Mouse (Mus musculus) heart, embryonic 16.5 days (tissue): ENCODE measurements around the gene Olfr90. TPM values are rescaled to one million over a fixed set of nuclear protein-coding genes. Genes with fewer than 3 reads are reported as not detected.
"Not testable (repeated sequence)": the region's sequence is repeated elsewhere in the genome, so short reads cannot be mapped to it uniquely, and the experiment has no call there.

Experiments
- ATAC-seq: fragments of 200-750 bp; cut with Nextera tagmentation; replicated peaks from 2 replicates; pipeline ENCODE4 v1.8.0; 2017; ENCODE audit warnings: moderate number of reproducible peaks; ENCODE audit not compliant: insufficient read depth, low FRiP score; ENCODE audit errors: extremely low read depth
- H3K27ac ChIP-seq: fragments of 300-500 bp; sonication (generic); 2 replicates; pipeline ENCODE4 v1.5.1; 2014; ENCODE audit warnings: mild to moderate bottlenecking, low read length, control low read depth, moderate library complexity
- H3K27me3 ChIP-seq: fragments of 300-500 bp; sonication (generic); 2 replicates; pipeline ENCODE4 v1.6.1; 2014; ENCODE audit warnings: low read length, mixed read lengths; ENCODE audit not compliant: control insufficient read depth, insufficient read depth
- H3K36me3 ChIP-seq: fragments of 300-500 bp; sonication (generic); 2 replicates; pipeline ENCODE4 v1.6.1; 2014; ENCODE audit not compliant: control insufficient read depth, insufficient read depth
- H3K4me1 ChIP-seq: fragments of 300-500 bp; sonication (generic); 2 replicates; pipeline ENCODE4 v1.6.1; 2014; ENCODE audit warnings: low read length, mixed read lengths; ENCODE audit not compliant: control insufficient read depth, insufficient read depth
- H3K4me2 ChIP-seq: fragments of 300-500 bp; sonication (generic); 2 replicates; pipeline ENCODE4 v1.6.1; 2014; ENCODE audit warnings: low read depth, mild to moderate bottlenecking, control low read depth, low read length
- H3K4me3 ChIP-seq: fragments of 300-500 bp; sonication (generic); 2 replicates; pipeline ENCODE4 v1.5.1; 2014; ENCODE audit warnings: mild to moderate bottlenecking, control low read depth, low read length
- H3K9ac ChIP-seq: fragments of 300-500 bp; sonication (generic); 2 replicates; pipeline ENCODE4 v1.6.1; 2014; ENCODE audit warnings: low read length, control low read depth
- H3K9me3 ChIP-seq: fragments of 300-500 bp; sonication (generic); replicated peaks from 2 replicates; pipeline ENCODE4 v1.6.1; 2016; ENCODE audit warnings: low read length; ENCODE audit not compliant: control insufficient read depth
- WGBS: fragments of 180-500 bp; shearing (Covaris S2); extraction: QIAGEN DNeasy Blood & Tissue Kit; methylation state at CpG from one replicate; pipeline ENCODE4 v1.1.7; 2014; 5-methylcytosine and 5-hydroxymethylcytosine counted together
- polyA plus RNA-seq: library from polyadenylated mRNA; unstranded; fragments of >200 nt; fragmentation: Nextera tagmentation; extraction: Ambion mirVana; gene quantifications from 2 replicates; pipeline ENCODE4 v1.2.1, GENCODE M21; 2015

Gene Olfr90
- polyA plus RNA-seq, result not detected in 2 replicates

DNA sequence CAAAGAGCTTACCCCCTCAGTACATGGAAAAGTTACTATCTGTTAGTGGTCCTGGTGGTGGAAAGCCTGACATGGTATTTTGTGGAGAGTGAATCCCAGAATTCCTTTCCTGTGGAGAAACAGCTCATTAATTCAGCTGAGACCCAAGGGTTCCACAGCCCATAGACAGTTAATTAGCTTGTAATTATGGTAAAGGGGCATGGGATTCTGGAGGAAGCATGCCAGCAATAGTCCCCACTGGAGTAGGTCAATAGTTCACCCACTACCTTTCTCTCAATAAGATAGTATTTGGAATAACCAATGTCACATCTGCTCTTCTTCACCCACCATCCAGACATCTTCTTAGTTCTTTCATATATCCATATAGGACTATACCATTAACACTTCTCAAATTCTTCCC, at the start of gene Olfr90:
Gene Olfr90 (minus strand): TSS at position 101 of the 400 bp plus-strand sequence.
- Histone ChIP-seq H3K36me3 (no peaks in the 10 kb centered on the region), H3K9ac (no peak within 1 kb of the TSS), H3K4me3 (no peak within 1 kb of the TSS), H3K4me2 (no peak within 1 kb of the TSS), H3K27ac (no peak within 1 kb of the TSS), H3K27me3 (no peaks in the 10 kb centered on the region; the same call in 1 of the 2 replicates), H3K9me3 (no peaks in the 10 kb centered on the region), H3K4me1 (no peaks in the 10 kb centered on the region)
- ATAC-seq, result no peak

DNA sequence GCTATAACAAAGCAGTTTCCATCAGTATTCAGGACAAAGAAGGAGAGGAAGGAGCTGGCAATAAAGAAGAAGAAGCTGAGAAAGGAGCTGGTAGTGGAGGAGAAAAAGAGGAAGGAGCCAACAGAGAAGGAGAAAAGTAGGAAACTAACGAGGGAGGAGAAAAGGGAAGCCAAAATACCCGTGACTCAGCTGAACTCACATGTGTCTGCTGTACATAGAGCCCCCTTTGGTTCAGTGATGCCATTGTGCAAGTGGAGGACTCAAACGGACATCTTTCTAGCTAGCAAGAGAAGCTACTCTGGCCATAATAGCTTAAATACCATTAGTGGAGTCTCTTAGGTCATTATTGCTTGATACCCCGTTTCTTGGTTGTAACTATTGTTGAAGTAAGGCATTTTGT, 43.1 kb upstream of the Olfr90 start:
- H3K4me1 ChIP-seq, H3K36me3 ChIP-seq, H3K9ac ChIP-seq, H3K27ac ChIP-seq, H3K4me2 ChIP-seq, H3K27me3 ChIP-seq, H3K4me3 ChIP-seq, ATAC-seq, H3K9me3 ChIP-seq: not testable (repeated sequence)
- WGBS, result 57% methylated on average over 4 of the region's 4 CpGs

DNA sequence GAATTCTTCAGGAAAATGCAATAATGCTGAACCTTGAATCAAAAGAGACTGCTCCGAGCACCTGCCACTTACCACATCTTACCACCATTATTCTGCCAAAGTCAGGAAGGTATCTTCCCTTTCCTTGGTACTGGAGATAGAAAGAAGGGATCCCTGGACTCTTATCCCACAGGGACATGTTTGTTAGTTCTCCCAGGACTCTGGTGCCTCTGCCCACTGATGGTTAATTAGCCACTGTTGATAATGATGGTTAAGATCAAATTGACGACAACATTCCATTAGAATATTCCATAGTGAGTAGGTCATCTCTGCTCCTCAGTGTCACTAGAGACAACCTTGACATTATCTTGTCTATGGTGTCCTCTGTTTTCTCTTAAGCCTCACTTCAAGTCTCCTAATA, 31.7 kb upstream of the Olfr90 start, which contains the start of gene Olfr92:
Gene Olfr92 (minus strand): TSS at position 101 of the 400 bp plus-strand sequence.
- H3K27me3 ChIP-seq, result no peaks in the 10 kb centered on the region
- no peaks in the 10 kb centered on the region for H3K9me3 ChIP-seq
- H3K4me2 ChIP-seq, result no peak within 1 kb of the TSS
- H3K27ac ChIP-seq, result no peak within 1 kb of the TSS
- ATAC-seq, result no peak
- no peaks in the 10 kb centered on the region for H3K4me1 ChIP-seq
- H3K9ac ChIP-seq, result no peak within 1 kb of the TSS
- 79% methylated on average over 2 of the region's 2 CpGs for WGBS
- H3K4me3 ChIP-seq, result no peak within 1 kb of the TSS
- no peaks in the 10 kb centered on the region for H3K36me3 ChIP-seq

DNA sequence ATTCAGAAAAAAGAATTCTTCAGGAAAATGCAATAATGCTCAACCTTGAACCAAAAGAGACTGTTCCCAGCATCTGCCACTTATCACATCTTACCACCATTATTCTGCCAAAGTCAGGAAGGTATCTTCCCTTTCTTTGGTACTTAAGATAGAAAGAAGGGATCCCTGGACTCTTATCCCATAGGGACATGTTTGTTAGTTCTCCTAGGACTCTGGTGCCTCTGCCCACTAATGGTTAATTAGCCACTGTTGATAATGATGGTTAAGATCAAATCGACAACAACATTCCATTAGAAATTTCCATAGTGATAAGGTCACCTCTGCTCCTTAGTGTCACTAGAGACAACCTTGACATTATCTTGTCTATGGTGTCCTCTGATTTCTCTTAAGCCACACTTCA, 9.9 kb upstream of the Olfr90 start, which contains the start of gene Olfr91:
Gene Olfr91 (minus strand): TSS at position 101 of the 400 bp plus-strand sequence.
- H3K27me3 ChIP-seq, result no peaks in the 10 kb centered on the region
- H3K9me3 ChIP-seq, result no peaks in the 10 kb centered on the region
- H3K4me1 ChIP-seq, result no peaks in the 10 kb centered on the region
- no peak within 1 kb of the TSS for H3K4me3 ChIP-seq
- no peak within 1 kb of the TSS for H3K27ac ChIP-seq
- H3K36me3 ChIP-seq, result no peaks in the 10 kb centered on the region
- 92% methylated on average over 1 of the region's 1 CpGs for WGBS
- H3K4me2 ChIP-seq, result no peak within 1 kb of the TSS
- no peak within 1 kb of the TSS for H3K9ac ChIP-seq
- ATAC-seq, result no peak

DNA sequence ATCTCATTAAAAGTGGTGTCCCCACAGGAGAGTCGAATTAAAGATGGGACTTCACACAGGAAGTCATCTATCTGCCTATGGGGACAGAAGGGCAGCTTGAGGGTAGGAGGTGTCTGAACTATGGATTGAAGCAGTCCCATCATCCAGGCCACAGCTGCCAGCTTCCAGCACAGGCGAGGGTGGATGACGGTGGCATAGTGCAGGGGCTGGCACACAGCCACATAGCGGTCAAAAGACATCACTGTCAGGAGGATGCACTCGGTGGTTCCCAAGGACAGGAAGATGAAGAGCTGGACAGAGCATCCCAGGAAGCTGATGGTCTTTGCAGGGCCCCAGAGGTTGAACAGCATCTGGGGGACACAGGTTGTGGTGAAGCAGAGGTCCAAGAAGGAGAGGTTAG, 5.0 kb upstream of the Olfr90 start:
- Histone ChIP-seq H3K9me3 (no peaks in the 10 kb centered on the region), H3K9ac (no peak overlapping the region), H3K27me3 (no peaks in the 10 kb centered on the region), H3K4me1 (no peaks in the 10 kb centered on the region), H3K4me3 (no peak overlapping the region), H3K4me2 (no peak overlapping the region), H3K36me3 (no peaks in the 10 kb centered on the region), H3K27ac (no peak overlapping the region)
- WGBS, result 72% methylated on average over 5 of the region's 5 CpGs
- no peak for ATAC-seq

DNA sequence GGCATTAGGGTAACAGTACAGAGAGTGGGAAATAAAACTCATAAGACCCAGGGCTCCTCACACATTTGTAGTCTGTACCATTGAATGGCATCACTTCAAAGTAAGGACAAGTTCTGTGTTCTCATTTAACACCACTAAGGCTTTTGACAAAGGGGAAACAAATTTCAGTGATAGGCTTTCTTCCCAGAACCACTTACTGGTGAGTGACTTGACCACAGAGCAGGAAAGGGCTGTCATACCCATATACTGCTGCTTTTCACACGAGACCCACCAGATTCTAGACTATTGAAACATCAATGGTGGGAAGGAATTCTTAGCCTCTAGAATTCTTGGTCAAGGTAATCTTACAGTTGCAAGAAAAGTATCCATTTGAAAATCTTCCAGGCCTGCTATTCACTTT, 3.9 kb upstream of the Olfr90 start:
- ATAC-seq, result no peak
- no peak overlapping the region for H3K4me3 ChIP-seq
- no peaks in the 10 kb centered on the region; the same call in 1 of the 2 replicates for H3K27me3 ChIP-seq
- no peak overlapping the region for H3K9ac ChIP-seq
- H3K4me1 ChIP-seq, result no peaks in the 10 kb centered on the region
- no peak overlapping the region for H3K27ac ChIP-seq
- H3K4me2 ChIP-seq, result no peak overlapping the region
- 63% methylated on average over 1 of the region's 1 CpGs for WGBS
- H3K9me3 ChIP-seq, result no peaks in the 10 kb centered on the region
- H3K36me3 ChIP-seq, result no peaks in the 10 kb centered on the region

DNA sequence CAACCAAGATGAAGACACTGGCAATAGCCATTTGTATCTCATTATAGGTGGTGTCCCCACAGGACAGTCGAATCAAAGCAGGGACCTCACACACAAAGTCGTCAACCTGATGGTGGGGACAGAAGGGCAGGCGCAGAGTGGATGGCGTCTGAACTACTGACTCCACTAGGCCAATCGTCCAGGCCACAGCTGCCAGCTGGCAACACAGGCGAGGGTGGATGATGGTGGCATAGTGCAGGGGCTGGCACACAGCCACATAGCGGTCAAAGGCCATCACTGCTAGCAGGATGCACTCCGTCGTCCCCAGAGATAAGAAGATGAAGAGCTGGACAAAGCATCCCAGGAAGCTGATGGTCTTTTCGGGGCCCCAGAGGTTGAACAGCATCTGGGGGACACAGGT, 2.8 kb downstream of the Olfr90 start:
- H3K4me1 ChIP-seq, result no peaks in the 10 kb centered on the region
- H3K27me3 ChIP-seq, result no peaks in the 10 kb centered on the region; the same call in 1 of the 2 replicates
- H3K9me3 ChIP-seq, result no peaks in the 10 kb centered on the region
- WGBS, result 52% methylated on average over 10 of the region's 10 CpGs
- H3K4me3 ChIP-seq, result no peak overlapping the region
- no peak overlapping the region for H3K27ac ChIP-seq
- no peak for ATAC-seq
- no peak overlapping the region for H3K9ac ChIP-seq
- H3K36me3 ChIP-seq, result no peaks in the 10 kb centered on the region
- no peak overlapping the region for H3K4me2 ChIP-seq

DNA sequence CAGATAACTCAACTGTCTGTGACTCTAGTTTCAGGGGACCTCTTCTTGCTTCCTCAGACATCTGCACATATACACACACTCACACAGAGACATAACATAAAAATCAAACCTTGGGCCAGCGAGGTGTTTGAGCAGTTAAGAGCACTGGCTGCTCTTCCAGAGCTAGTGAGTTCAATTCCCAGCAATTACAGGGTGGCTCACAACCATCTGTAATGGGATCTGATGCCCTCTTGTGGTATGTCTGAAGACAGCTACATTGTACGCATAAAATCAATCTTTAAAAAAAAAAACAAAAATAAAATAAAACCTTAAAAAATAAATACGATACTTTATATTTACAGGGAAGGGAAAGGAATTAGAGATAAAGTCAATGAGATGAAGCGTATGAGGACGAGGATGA, 3.7 kb downstream of the Olfr90 start:
- 62% methylated on average over 5 of the region's 5 CpGs for WGBS
- H3K27ac ChIP-seq, result no peak overlapping the region
- no peak overlapping the region for H3K4me3 ChIP-seq
- no peaks in the 10 kb centered on the region; the same call in 1 of the 2 replicates for H3K27me3 ChIP-seq
- no peak overlapping the region for H3K9ac ChIP-seq
- no peaks in the 10 kb centered on the region for H3K9me3 ChIP-seq
- ATAC-seq, result no peak
- no peaks in the 10 kb centered on the region for H3K36me3 ChIP-seq
- no peaks in the 10 kb centered on the region for H3K4me1 ChIP-seq
- no peak overlapping the region for H3K4me2 ChIP-seq

DNA sequence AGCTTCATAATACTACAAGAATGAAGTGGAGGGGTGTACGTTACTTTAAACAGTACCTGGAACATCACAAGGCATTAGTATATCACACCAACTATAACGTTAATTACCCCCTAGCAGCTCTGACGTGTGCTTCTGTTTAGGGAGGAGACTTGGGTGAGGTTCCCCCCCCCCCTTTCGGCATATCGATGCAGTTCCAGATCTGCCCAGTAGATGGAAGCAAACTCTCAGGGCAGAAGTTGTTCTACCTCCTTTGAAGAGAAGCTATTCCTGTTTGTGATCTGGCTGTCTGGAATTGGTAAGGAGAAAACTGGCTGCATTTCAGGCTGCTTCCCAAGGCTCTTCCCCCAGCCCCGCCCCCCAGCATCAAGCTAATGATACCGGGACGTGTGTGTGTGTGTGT, 5.0 kb downstream of the Olfr90 start:
- Histone ChIP-seq H3K27ac (no peak overlapping the region), H3K9me3 (no peaks in the 10 kb centered on the region), H3K9ac (no peak overlapping the region), H3K4me2 (no peak overlapping the region), H3K27me3 (no peaks in the 10 kb centered on the region; the same call in 1 of the 2 replicates), H3K36me3 (no peaks in the 10 kb centered on the region), H3K4me3 (no peak overlapping the region), H3K4me1 (no peaks in the 10 kb centered on the region)
- WGBS, result 2% methylated on average over 8 of the region's 8 CpGs
- peak; percentile 72; the same call in 1 of the 2 replicates for ATAC-seq
